Mouse (Mus musculus): Measurements from ENCODE around the gene Adprhl1. TPM values are rescaled to one million over a fixed set of nuclear protein-coding genes. Genes with fewer than 3 reads are reported as not detected.

Gene Adprhl1
- polyA plus RNA-seq (2015; fragmentation: Nextera tagmentation; extraction: Ambion mirVana): 4.4 and 6.1 TPM in 2 replicates

DNA sequence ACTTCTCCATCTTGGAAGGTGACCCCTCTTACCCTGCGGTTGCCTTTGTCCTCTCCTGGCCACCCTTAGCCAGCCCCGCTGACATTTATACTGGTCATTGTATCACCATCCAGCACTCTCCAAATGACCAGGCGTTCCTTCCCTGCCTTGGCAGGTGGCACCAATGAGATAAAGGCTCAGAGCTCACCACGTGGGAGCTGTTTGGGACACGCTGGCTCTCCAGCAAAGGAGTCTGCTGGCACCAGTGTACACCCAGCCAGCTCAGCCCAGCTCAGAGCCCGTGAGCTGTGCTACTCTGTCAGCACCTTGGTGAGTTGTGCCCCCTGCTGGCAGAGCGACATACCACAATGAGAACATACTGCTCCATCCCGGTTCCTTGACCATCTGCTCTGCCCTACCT is at the start of gene Adprhl1:
Adprhl1 (minus strand) TSS at position 144 of the 400 bp plus-strand sequence.
- no peaks in the 10 kb centered on the region for H3K27me3 ChIP-seq
- ATAC-seq (ENCODE audit: insufficient number of reproducible peaks, low FRiP score, low TSS enrichment, low read depth): peak; percentile 76
- 37% methylated on average over 8 of the region's 8 CpGs for WGBS
- H3K4me3 ChIP-seq (replicated peaks): no peak within 1 kb of the TSS
- H3K4me1 ChIP-seq: peaks cover 4% of the 10 kb centered on the region; the same call in 1 of the 2 replicates
- H3K36me3 ChIP-seq: peaks cover 31% of the 10 kb centered on the region
- no peaks in the 10 kb centered on the region for H3K9me3 ChIP-seq (replicated peaks)
- no peak within 1 kb of the TSS for H3K4me2 ChIP-seq (replicated peaks)
- H3K27ac ChIP-seq (replicated peaks): no peak within 1 kb of the TSS
- H3K9ac ChIP-seq: no peak within 1 kb of the TSS

DNA sequence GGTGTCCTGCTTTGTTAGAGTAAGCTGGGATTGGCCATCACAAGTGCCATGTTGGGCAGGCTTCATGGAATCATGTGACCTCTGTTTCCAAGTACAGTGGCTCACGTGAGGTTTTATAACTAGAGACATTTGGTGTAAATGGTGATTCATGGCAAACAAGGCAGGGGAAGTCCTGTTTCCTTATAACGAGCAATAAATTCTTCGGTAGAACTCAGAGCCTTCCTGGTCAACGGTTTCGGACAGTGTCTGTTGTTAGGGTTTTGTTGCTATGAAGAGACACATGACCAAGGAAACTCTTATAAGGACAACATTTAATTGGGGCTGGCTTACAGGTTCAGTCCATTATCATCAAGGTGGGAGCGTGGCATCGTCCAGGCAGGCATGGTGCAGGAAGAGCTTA is 47.1 kb upstream of the Adprhl1 start:
- no peak overlapping the region for H3K4me3 ChIP-seq (replicated peaks)
- no peak overlapping the region for H3K4me2 ChIP-seq (replicated peaks)
- no peaks in the 10 kb centered on the region for H3K4me1 ChIP-seq
- H3K27ac ChIP-seq (replicated peaks): no peak overlapping the region
- H3K9me3 ChIP-seq (replicated peaks): no peaks in the 10 kb centered on the region
- ATAC-seq (ENCODE audit: insufficient number of reproducible peaks, low FRiP score, low TSS enrichment, low read depth): no peak
- H3K9ac ChIP-seq: no peak overlapping the region
- WGBS: 94% methylated on average over 7 of the region's 7 CpGs
- no peaks in the 10 kb centered on the region for H3K27me3 ChIP-seq
- peaks cover 79% of the 10 kb centered on the region for H3K36me3 ChIP-seq

DNA sequence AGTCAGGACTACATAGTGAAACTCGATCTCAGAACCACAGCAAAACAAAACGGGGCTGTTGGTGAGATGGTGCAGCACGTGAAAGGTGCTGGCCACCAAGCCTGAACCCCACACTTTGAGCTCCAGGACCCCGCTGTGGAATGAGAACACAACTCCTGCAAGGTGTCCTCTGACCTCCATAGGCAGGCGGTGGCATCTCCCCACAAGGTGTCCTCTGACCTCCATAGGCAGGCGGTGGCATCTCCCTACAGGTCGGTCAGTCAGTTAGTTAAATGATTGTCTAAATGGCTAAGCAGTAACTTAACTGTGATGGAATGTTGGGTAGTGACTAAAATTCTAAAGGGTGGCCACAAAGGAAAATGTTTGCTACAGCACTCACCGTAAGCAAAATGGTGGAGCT is 45.6 kb upstream of the Adprhl1 start:
- ATAC-seq (ENCODE audit: insufficient number of reproducible peaks, low FRiP score, low TSS enrichment, low read depth): no peak
- Histone ChIP-seq H3K4me1 (no peaks in the 10 kb centered on the region), H3K9ac (no peak overlapping the region), H3K9me3 (replicated peaks) (no peaks in the 10 kb centered on the region), H3K4me3 (replicated peaks) (no peak overlapping the region), H3K36me3 (peaks cover 79% of the 10 kb centered on the region), H3K27me3 (no peaks in the 10 kb centered on the region), H3K4me2 (replicated peaks) (no peak overlapping the region), H3K27ac (replicated peaks) (no peak overlapping the region)
- WGBS: 94% methylated on average over 8 of the region's 8 CpGs

DNA sequence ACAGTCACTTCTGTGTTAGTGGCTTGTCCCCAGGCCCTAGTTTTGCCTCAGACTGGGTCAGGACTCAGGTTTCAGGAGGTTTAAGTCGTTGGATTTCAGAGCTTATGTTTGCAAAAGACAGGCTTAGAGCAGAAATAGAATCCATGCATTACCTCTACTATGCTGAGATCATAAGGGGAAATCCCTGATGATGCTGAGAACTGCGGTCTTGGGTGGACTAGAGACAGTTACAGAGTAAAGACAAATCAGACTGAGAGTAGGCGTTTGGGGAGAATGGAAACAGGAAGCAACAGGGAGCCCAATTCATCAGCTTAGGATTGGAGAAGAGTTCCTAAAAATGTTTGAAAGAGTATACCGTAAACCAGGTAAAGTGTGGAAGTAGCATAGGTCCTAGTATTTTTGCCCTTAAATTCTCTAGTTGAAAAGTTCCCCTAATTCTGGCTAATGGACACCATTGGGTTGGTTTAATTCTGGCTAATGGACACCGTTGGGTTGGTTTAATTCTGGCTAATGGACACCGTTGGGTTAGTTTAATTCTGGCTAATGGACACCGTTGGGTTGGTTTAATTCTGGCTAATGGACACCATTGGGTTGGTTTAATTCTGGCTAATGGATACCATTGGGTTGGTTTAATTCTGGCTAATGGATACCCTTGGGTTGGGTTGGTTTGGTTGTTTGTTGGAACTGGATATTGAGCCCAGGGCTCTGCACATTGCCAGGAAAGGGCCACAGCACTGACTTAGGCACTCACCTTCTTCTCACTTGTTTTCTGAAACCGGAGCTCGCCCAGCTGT is 39.9 kb upstream of the Adprhl1 start:
- WGBS: 88% methylated on average over 9 of the region's 9 CpGs
- H3K36me3 ChIP-seq: peaks cover 52% of the 10 kb centered on the region
- no peak for ATAC-seq (ENCODE audit: insufficient number of reproducible peaks, low FRiP score, low TSS enrichment, low read depth)

DNA sequence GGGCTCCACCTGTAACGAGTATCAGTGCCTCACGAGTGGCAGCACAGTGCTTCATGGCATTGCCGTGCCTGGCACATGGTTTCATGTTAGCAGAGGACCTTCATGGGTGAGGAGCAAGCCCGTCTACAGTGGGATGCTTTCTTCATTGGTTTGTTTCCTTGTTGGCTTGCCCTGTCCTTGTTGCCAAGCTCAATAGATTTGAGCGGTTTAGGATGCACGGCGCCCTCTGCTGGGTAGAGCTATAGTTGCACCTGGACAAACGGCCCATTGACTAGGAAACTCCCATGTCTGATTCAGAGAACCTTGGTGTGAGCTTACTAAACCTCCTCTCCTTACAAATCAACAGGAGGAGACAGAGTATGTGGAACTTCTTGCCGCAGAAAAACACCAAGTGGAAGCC is 38.4 kb upstream of the Adprhl1 start:
- H3K27ac ChIP-seq (replicated peaks): no peak overlapping the region
- H3K9ac ChIP-seq: no peak overlapping the region
- H3K9me3 ChIP-seq (replicated peaks): no peaks in the 10 kb centered on the region
- H3K36me3 ChIP-seq: peaks cover 48% of the 10 kb centered on the region
- no peak overlapping the region for H3K4me3 ChIP-seq (replicated peaks)
- H3K27me3 ChIP-seq: no peaks in the 10 kb centered on the region
- peaks cover 8% of the 10 kb centered on the region; the same call in 1 of the 2 replicates for H3K4me1 ChIP-seq
- H3K4me2 ChIP-seq (replicated peaks): no peak overlapping the region
- 29% methylated on average over 9 of the region's 9 CpGs for WGBS
- ATAC-seq (ENCODE audit: insufficient number of reproducible peaks, low FRiP score, low TSS enrichment, low read depth): no peak

More for the DNA sequence above, 39.9 kb upstream of the Adprhl1 start:
- H3K27me3 ChIP-seq: no peaks in the 10 kb centered on the region
- H3K27ac ChIP-seq (replicated peaks): no peak overlapping the region
- no peak overlapping the region for H3K9ac ChIP-seq
- no peak overlapping the region for H3K4me3 ChIP-seq (replicated peaks)
- no peaks in the 10 kb centered on the region for H3K9me3 ChIP-seq (replicated peaks)
- H3K4me1 ChIP-seq: peaks cover 5% of the 10 kb centered on the region; the same call in 1 of the 2 replicates
- H3K4me2 ChIP-seq (replicated peaks): no peak overlapping the region

DNA sequence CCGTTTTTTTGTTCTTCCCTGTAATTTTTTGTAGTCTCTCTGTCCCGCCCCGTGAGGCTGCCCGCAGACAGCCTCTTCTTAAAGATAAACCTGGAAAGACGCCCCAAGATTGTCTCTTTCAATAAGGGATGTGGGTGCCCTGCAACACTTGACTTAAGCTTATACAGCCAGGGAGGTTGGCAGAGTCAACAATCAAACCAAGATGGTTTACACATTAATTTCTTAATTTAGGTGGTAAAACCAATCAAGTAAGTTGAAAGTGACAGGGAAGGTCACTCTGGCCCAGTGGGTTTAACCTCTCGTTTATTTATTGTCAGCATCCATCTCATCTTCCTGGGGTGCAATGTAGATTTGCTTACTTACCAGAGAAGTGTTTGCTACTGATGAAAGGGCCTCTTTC is 34.7 kb upstream of the Adprhl1 start:
- Histone ChIP-seq H3K36me3 (peaks cover 12% of the 10 kb centered on the region; the same call in 1 of the 2 replicates), H3K9me3 (replicated peaks) (no peaks in the 10 kb centered on the region), H3K27me3 (no peaks in the 10 kb centered on the region), H3K9ac (peak overlapping the region; percentile 59), H3K4me2 (replicated peaks) (peak overlapping the region; percentile 69), H3K4me1 (peaks cover 14% of the 10 kb centered on the region), H3K4me3 (replicated peaks) (peak overlapping the region; percentile 84), H3K27ac (replicated peaks) (peak overlapping the region; percentile 13; the same call in 1 of the 2 replicates)
- no peak for ATAC-seq (ENCODE audit: insufficient number of reproducible peaks, low FRiP score, low TSS enrichment, low read depth)
- 3% methylated on average over 6 of the region's 6 CpGs for WGBS

DNA sequence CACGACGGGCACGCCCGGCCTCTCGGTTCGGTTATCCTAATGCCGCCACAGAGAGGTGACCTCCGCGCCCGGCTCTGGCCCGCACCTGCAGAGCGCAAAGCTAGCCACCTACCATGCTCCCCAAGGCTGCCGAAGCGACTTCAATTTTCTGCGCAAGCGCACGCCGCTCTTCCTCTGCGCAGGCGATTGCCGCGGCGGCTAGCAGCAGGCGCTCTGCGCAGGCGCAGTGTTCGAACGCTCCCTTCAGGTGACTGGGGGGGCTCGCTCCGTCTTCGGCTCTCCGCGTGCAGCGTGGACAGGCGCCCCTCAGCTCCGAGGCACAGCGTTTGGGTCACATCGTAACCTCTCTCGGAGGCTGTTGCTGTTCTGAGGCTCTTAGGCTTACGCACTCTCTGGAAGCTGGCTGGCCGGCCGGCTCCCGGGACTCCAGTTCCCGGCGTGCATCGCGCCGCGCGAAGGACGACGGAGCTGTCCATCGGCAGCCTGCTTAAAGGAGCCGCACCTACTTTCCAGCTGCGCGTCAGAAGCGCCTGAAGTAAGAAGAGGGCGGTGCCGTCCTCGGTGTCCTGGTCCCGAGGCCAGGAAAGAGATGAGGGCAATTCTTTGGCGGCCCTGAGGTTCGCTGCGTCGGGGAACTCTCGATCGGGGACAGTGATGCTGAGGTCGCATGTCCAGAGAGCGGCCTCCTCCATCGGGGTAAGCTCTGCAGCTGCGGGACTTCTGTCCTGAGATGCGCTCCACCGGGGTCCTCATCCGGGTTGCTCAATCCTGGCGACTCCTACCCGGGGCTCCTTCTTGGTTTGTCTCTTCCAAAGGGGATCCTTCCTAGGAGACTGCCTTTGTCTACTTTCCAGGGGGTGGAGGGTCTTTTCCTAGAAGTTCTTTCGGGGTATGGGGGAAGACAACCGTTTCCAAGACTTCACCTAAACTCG is 34.0 kb upstream of the Adprhl1 start, which contains the start of the genes Dcun1d2 and Tmco3:
Dcun1d2 (minus strand) TSS at position 440 of the 932 bp plus-strand sequence.
Tmco3 (plus strand) TSS at position 499 of the 932 bp plus-strand sequence.
- Histone ChIP-seq H3K9ac (peak within 1 kb of the TSS; percentile 59), H3K27ac (replicated peaks) (peak within 1 kb of the TSS; percentile 81), H3K36me3 (peaks cover 7% of the 10 kb centered on the region; the same call in 1 of the 2 replicates), H3K4me1 (peaks cover 14% of the 10 kb centered on the region), H3K27me3 (no peaks in the 10 kb centered on the region), H3K9me3 (replicated peaks) (no peaks in the 10 kb centered on the region), H3K4me3 (replicated peaks) (peak within 1 kb of the TSS; percentile 84), H3K4me2 (replicated peaks) (peak within 1 kb of the TSS; percentile 87)
- WGBS: under 1% methylated on average over 79 of the region's 79 CpGs
- peak; percentile 93 for ATAC-seq (ENCODE audit: insufficient number of reproducible peaks, low FRiP score, low TSS enrichment, low read depth)

DNA sequence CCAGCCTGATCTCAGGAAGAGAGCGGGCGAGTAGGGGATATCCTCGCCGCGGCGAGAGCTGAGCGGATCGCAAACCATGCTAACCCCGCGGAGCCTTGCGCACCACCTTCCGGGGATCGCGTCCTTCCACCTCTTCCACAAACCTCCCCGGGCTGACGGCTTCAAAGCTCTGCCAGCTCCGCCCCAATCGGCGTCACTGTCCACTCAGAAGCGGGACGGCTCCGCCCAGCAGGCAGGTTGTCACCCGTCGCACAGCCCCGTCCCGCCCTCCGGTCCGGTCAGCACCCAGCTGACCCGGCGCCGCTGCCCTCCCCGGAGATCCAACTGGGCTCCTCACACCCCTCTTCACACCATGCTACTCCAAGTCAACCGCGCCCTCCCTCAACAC is 33.3 kb upstream of the Adprhl1 start:
- WGBS: under 1% methylated on average over 34 of the region's 34 CpGs
- Histone ChIP-seq H3K4me3 (replicated peaks) (peak overlapping the region; percentile 84), H3K4me2 (replicated peaks) (peak overlapping the region; percentile 87), H3K27me3 (no peaks in the 10 kb centered on the region), H3K27ac (replicated peaks) (peak overlapping the region; percentile 81), H3K4me1 (peaks cover 14% of the 10 kb centered on the region), H3K9me3 (replicated peaks) (no peaks in the 10 kb centered on the region), H3K9ac (peak overlapping the region; percentile 59), H3K36me3 (peaks cover 2% of the 10 kb centered on the region; the same call in 1 of the 2 replicates)
- ATAC-seq (ENCODE audit: insufficient number of reproducible peaks, low FRiP score, low TSS enrichment, low read depth): peak; percentile 73

DNA sequence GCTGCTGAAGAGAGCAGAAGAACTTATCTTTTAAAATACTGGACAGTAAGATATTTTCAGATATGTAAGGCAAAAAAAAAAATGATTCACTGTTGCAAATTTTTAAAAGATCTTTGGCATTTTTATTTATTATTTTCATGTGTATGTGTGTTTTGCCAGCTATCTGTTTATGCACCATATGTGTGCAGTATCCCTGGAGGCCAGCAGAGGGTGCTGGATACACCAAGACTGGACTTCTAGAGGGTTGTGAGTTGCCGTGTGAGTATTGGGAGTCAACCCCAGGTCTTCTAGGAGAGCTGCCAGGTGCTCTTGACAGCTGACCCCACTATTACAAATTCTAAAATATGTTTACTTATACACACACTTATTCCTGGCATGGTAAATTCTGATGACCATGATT is 29.2 kb upstream of the Adprhl1 start:
- Histone ChIP-seq H3K27ac (replicated peaks) (no peak overlapping the region), H3K27me3 (no peaks in the 10 kb centered on the region), H3K4me2 (replicated peaks) (no peak overlapping the region), H3K36me3 (no peaks in the 10 kb centered on the region), H3K4me3 (replicated peaks) (no peak overlapping the region), H3K4me1 (peaks cover 6% of the 10 kb centered on the region), H3K9ac (no peak overlapping the region), H3K9me3 (replicated peaks) (no peaks in the 10 kb centered on the region)
- 77% methylated on average over 1 of the region's 1 CpGs for WGBS
- no peak for ATAC-seq (ENCODE audit: insufficient number of reproducible peaks, low FRiP score, low TSS enrichment, low read depth)

DNA sequence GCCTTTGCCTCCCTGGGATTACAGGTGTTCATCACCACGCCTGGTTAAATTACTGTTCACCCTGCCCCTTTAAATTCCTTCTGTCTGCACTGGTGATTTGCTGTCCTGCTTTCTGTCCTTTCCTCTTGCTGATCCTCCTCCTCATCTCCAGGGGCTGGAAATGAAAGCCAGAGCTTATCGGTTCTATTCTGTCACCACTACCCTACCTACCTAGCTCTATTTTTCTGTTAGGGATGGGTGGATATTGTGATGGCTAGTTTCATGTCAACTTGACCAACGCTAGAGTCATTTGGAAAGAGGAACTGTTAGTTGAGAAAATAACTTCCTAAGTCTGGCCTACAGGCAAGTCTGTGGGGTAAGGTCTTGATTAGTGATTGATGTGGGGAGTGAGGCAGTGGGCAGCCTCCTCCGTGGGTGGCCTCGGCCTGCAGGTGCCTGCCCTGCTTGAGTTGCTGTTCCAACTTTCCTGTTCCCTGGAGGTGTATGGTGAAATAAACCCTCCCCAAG is 23.0 kb upstream of the Adprhl1 start:
- Histone ChIP-seq H3K36me3 (peaks cover 11% of the 10 kb centered on the region), H3K27me3 (no peaks in the 10 kb centered on the region), H3K4me3 (replicated peaks) (no peak overlapping the region), H3K4me1 (no peaks in the 10 kb centered on the region), H3K9ac (no peak overlapping the region), H3K4me2 (replicated peaks) (no peak overlapping the region), H3K9me3 (replicated peaks) (no peaks in the 10 kb centered on the region), H3K27ac (replicated peaks) (no peak overlapping the region)
- WGBS: 77% methylated on average over 5 of the region's 5 CpGs
- ATAC-seq (ENCODE audit: insufficient number of reproducible peaks, low FRiP score, low TSS enrichment, low read depth): no peak

DNA sequence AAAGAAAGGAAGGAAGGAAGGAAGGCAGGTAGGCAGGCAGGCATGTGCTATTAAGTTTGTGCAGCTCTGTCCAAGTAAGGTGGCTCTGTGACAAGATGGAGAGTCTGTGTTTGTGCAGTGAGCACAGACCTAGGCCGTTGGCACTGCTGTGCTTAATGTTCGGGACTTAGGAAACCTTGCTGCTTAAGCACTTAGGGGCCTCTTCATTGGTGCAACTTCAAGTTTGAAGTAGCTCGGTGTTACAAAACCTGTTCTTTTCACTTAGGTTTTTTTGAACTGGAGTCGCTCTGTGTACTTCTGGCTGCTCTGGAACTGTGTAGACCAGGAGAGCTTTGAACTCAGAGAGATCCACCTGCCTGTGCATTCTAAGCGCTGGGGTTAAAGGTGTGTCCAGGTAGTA is 18.9 kb upstream of the Adprhl1 start:
- no peaks in the 10 kb centered on the region for H3K4me1 ChIP-seq
- H3K9me3 ChIP-seq (replicated peaks): no peaks in the 10 kb centered on the region
- H3K9ac ChIP-seq: no peak overlapping the region
- no peaks in the 10 kb centered on the region for H3K27me3 ChIP-seq
- no peak overlapping the region for H3K4me3 ChIP-seq (replicated peaks)
- ATAC-seq (ENCODE audit: insufficient number of reproducible peaks, low FRiP score, low TSS enrichment, low read depth): no peak
- no peak overlapping the region for H3K4me2 ChIP-seq (replicated peaks)
- 90% methylated on average over 5 of the region's 5 CpGs for WGBS
- H3K27ac ChIP-seq (replicated peaks): no peak overlapping the region
- peaks cover 42% of the 10 kb centered on the region for H3K36me3 ChIP-seq
